Mouse (Mus musculus) heart, embryonic 12.5 days (tissue): ENCODE data around the gene Kdf1. TPM values are rescaled to one million over a fixed set of nuclear protein-coding genes. Genes with fewer than 3 reads are reported as not detected.

Experiments
- ATAC-seq: fragments of 200-750 bp; cut with Nextera tagmentation; 2 replicates; pipeline ENCODE4 v1.8.0; 2017; ENCODE audit warnings: moderate TSS enrichment, moderate library complexity; ENCODE audit not compliant: insufficient number of reproducible peaks, low FRiP score
- H3K27ac ChIP-seq: fragments of 300-500 bp; sonication (generic); 2 replicates; pipeline ENCODE4 v1.5.1; 2016; ENCODE audit warnings: mild to moderate bottlenecking, moderate library complexity; ENCODE audit not compliant: poor library complexity, severe bottlenecking
- H3K27me3 ChIP-seq: fragments of 300-500 bp; sonication (generic); replicated peaks from 2 replicates; pipeline ENCODE4 v1.6.1; 2016; ENCODE audit warnings: mild to moderate bottlenecking, moderate library complexity
- H3K36me3 ChIP-seq: fragments of 300-500 bp; sonication (generic); 2 replicates; pipeline ENCODE4 v1.6.1; 2016; ENCODE audit warnings: mild to moderate bottlenecking, moderate library complexity
- H3K4me1 ChIP-seq: fragments of 300-500 bp; sonication (generic); replicated peaks from 2 replicates; pipeline ENCODE4 v1.6.1; 2016; ENCODE audit warnings: mild to moderate bottlenecking
- H3K4me2 ChIP-seq: fragments of 300-500 bp; sonication (generic); 2 replicates; pipeline ENCODE4 v1.6.1; 2016; ENCODE audit warnings: mild to moderate bottlenecking, moderate library complexity
- H3K4me3 ChIP-seq: fragments of 300-500 bp; sonication (generic); 2 replicates; pipeline ENCODE4 v1.5.1; 2016; ENCODE audit warnings: mild to moderate bottlenecking
- H3K9ac ChIP-seq: fragments of 300-500 bp; sonication (generic); 2 replicates; pipeline ENCODE4 v1.6.1; 2016; ENCODE audit warnings: mild to moderate bottlenecking, moderate library complexity
- H3K9me3 ChIP-seq: fragments of 300-500 bp; sonication (generic); replicated peaks from 2 replicates; pipeline ENCODE4 v1.6.1; 2016; ENCODE audit warnings: mild to moderate bottlenecking, moderate library complexity
- WGBS: fragments of 180-500 bp; shearing (Covaris S2); methylation state at CpG from one replicate; pipeline ENCODE4 v1.1.7; 2016; 5-methylcytosine and 5-hydroxymethylcytosine counted together
- polyA plus RNA-seq: library from polyadenylated mRNA; unstranded; fragments of >200 nt; fragmentation: Nextera tagmentation; extraction: Ambion mirVana; gene quantifications from 2 replicates; pipeline ENCODE4 v1.2.1, GENCODE M21; 2016

Gene Kdf1
- polyA plus RNA-seq, 1 experiment from 2014 or later: 0.42 TPM

DNA sequence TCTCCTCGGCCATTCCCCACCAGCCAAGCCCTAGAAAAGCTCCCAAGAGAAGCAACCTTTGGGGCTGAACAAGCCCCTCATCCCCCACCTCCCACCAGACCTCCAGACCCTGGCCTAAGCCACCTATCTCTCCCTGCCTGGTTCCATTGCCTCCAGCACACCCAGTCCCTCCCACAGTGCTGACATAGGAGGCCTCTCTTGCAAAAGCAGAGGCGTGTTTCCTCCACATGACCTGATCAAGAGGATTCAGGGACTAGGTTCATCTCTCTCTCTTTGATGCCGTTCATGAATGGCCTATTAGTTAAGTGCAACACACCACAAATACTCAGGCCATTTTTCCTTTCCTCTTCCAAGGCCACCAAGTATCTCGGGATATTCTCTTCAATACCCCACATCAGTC lies 41.1 kb downstream of the Kdf1 start:
- no peak for ATAC-seq

DNA sequence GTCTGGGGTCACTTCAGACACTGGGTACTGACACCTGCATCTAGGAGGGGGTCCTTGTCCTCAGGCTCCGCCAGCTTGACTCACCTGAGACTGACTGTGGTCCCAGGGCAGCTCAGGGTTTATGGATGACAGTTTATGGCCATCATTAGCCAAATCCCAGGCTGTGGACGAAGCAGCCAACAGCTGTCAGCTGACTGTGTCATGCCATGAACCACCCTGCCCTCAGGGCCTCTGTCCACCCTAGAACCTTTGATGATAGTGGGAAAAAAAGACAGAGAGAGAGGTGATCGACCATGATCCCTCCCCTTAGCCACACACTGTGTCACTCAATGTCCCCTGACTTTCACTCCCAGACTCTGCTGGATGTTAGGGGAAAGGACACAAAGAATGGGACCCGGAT lies 42.9 kb downstream of the Kdf1 start:
- Histone ChIP-seq H3K27me3 (no peaks in the 10 kb centered on the region), H3K4me3 (no peak overlapping the region), H3K4me2 (no peak overlapping the region), H3K9me3 (peaks cover 5% of the 10 kb centered on the region; the same call in 1 of the 2 replicates), H3K4me1 (no peaks in the 10 kb centered on the region), H3K36me3 (0 out of 2 replicates have a peak, but pooled peaks cover under 1% of the 10 kb centered on the region), H3K27ac (no peak overlapping the region), H3K9ac (no peak overlapping the region)
- 70% methylated on average over 4 of the region's 4 CpGs for WGBS
- ATAC-seq: no peak

More for the DNA sequence above, 41.1 kb downstream of the Kdf1 start:
- H3K9ac ChIP-seq: no peak overlapping the region
- no peak overlapping the region for H3K4me3 ChIP-seq
- H3K4me2 ChIP-seq: no peak overlapping the region
- H3K27me3 ChIP-seq: peaks cover 6% of the 10 kb centered on the region; the same call in 1 of the 2 replicates
- WGBS: 72% methylated on average over 4 of the region's 4 CpGs
- H3K27ac ChIP-seq: no peak overlapping the region
- H3K36me3 ChIP-seq: peaks cover 9% of the 10 kb centered on the region
- H3K9me3 ChIP-seq: peaks cover 5% of the 10 kb centered on the region; the same call in 1 of the 2 replicates
- no peaks in the 10 kb centered on the region for H3K4me1 ChIP-seq

DNA sequence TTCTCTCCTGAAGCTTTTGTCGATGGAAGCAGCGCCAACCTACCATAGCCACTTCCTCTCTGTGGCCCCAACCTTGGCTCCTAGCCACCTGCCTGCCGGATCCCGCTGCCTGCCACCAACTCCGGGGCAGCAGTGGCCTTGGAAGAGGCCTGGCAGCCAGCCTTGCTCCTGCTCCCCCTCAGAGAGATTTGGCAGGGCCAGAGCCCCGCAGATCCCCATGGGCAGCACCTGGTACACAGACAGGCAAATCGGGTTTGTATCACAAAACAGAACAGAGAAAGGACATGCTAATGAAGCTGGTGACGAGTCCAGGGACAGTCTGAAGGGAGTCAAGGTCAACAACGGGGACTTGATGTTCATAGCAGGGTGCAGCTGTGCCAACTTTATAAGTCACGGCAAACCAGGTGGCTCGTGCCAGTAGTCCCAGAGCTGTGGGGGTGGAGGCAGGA lies 44.4 kb downstream of the Kdf1 start:
- no peak overlapping the region for H3K4me2 ChIP-seq
- ATAC-seq: no peak
- no peak overlapping the region for H3K27ac ChIP-seq
- no peaks in the 10 kb centered on the region for H3K27me3 ChIP-seq
- peaks cover 5% of the 10 kb centered on the region; the same call in 1 of the 2 replicates for H3K9me3 ChIP-seq
- H3K4me3 ChIP-seq: no peak overlapping the region
- no peaks in the 10 kb centered on the region for H3K4me1 ChIP-seq
- WGBS: 75% methylated on average over 11 of the region's 11 CpGs
- no peak overlapping the region for H3K9ac ChIP-seq
- no peaks in the 10 kb centered on the region for H3K36me3 ChIP-seq

DNA sequence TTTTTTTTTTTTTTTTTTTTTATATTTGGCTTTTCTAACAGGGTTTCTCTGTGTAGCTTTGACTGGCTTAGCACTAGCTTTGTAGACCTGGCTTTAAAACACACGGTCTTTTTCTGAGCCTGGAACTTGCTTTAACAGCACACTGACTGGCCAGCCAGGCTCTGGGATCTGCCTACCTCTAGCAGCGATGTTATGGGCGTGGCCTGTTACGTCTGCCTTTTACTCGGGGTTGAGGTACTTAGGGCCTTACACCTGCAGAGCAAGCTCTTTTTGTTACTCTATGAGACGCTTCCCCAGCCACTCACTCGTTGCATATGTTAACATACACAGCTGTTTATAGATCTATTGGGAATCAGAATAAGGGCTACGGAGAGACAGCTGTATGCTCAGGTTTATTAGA lies 48.5 kb downstream of the Kdf1 start:
- H3K9me3 ChIP-seq: peaks cover 5% of the 10 kb centered on the region; the same call in 1 of the 2 replicates
- H3K27me3 ChIP-seq: no peaks in the 10 kb centered on the region
- ATAC-seq: no peak
- no peaks in the 10 kb centered on the region for H3K4me1 ChIP-seq
- H3K4me2 ChIP-seq: peak overlapping the region; percentile 10; the same call in 1 of the 2 replicates
- H3K9ac ChIP-seq: no peak overlapping the region
- 23% methylated on average over 8 of the region's 8 CpGs for WGBS
- no peak overlapping the region for H3K27ac ChIP-seq
- H3K4me3 ChIP-seq: no peak overlapping the region
- H3K36me3 ChIP-seq: no peaks in the 10 kb centered on the region

DNA sequence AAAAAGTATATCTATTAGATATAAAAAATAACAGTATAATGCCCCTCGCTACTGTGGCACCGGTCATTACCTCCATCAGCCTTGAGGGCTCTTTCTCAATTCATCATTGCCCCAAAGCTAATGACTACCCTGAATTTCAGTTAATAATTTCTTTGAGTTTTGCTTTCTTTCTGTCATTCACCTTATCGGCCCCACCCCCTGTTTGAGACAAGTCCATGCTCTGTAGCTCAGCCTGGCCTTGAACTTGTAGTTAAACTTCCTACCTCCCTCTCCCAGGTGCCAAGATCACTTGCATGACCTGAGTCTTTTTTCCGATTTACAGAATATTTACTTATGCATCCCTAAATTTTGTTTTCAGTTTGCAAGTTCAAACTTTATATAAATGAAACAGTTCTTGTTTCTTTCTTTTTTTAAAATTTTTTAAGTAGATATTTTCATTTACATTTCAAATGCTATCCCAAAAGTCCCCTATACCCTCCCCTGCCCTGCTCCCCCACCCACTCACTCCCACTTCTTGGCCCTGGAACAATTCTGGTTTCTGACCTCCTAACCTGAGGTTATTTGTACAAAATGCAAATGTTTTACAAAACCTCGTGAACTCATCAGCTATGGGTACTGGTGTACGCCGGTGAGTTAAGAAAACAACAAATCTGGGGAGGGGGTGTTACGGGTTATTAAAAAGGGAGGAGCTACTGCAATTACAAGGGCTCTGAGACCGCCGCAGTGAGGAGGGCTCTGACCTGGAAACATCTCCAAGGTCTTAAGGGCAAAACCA lies 50.7 kb downstream of the Kdf1 start:
- H3K27ac ChIP-seq: no peak overlapping the region
- no peak overlapping the region for H3K9ac ChIP-seq
- peaks cover 3% of the 10 kb centered on the region; the same call in 1 of the 2 replicates for H3K9me3 ChIP-seq
- WGBS: 80% methylated on average over 10 of the region's 10 CpGs
- H3K36me3 ChIP-seq: no peaks in the 10 kb centered on the region
- H3K4me1 ChIP-seq: no peaks in the 10 kb centered on the region
- no peaks in the 10 kb centered on the region for H3K27me3 ChIP-seq
- ATAC-seq: no peak
- no peak overlapping the region for H3K4me2 ChIP-seq
- H3K4me3 ChIP-seq: no peak overlapping the region

DNA sequence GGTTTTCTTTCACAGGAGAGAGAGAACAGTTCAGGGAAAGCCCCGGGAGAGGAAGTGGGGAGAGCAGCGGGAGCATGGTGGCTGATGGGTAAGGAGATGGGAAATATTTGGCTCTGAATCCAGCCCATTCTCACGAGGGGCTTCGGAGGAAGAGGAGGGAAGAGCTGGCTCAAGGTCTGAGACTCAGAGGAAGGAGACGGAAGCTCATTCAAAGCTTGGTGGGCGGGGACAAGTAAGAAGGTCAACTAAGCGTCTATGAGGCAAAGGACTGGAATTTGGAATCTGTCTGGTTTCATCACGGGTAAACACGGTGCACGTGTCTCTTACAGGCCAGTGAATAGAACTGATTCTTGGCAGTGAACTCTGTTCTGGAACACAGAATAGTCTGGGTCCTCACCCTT lies 51.3 kb downstream of the Kdf1 start:
- Histone ChIP-seq H3K27me3 (no peaks in the 10 kb centered on the region), H3K9ac (no peak overlapping the region; the same call in 1 of the 2 replicates), H3K4me3 (no peak overlapping the region), H3K4me1 (peaks cover 1% of the 10 kb centered on the region; the same call in 1 of the 2 replicates), H3K36me3 (no peaks in the 10 kb centered on the region), H3K9me3 (no peaks in the 10 kb centered on the region), H3K4me2 (no peak overlapping the region), H3K27ac (no peak overlapping the region)
- ATAC-seq: no peak
- 54% methylated on average over 10 of the region's 10 CpGs for WGBS

DNA sequence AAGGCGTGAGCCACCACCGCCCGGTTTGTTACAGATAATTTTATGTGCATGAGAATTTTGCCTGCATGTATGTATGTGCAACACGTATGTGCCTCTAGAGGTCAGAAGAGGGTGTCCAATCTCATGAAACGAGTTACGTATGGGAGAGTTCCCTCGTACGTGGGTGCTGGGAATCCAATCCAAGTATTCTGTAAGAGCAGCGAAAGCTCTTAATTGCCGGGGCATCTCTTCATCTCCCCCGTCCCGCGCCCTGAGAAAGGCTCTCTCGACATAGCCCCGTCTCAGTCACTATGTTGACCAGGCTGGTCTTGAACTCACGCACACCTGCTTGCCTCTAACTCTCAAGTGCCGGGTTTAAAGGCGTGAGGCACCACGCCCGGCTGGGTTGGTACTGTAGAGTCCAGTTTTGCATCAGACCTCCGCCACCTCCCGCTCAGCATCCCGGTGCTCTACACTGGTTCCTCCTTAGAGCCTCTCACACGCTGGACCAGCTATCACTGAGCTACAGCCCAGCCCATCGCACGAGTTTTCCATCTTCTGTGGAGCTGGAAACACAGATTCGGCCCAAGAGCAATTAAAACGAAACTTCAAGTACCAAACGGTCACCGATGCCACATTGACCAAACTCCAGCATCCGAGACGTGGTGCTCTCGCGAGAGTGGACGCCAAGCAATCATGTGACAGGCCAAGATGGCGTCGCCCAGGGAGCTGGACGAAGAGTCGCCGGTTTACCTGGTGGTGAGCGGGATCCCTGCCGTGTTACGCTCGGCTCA lies 55.5 kb downstream of the Kdf1 start, which contains the start of gene Gpatch3:
Gene Gpatch3 (plus strand): TSS at position 676 of the 773 bp plus-strand sequence.
- Histone ChIP-seq H3K9me3 (no peaks in the 10 kb centered on the region), H3K4me2 (peak within 1 kb of the TSS; percentile 92), H3K36me3 (peaks cover 16% of the 10 kb centered on the region), H3K27ac (peak within 1 kb of the TSS; percentile 49), H3K9ac (peak within 1 kb of the TSS; percentile 81), H3K27me3 (no peaks in the 10 kb centered on the region), H3K4me3 (peak within 1 kb of the TSS; percentile 69), H3K4me1 (peaks cover 9% of the 10 kb centered on the region; the same call in 1 of the 2 replicates)
- peak; percentile 91 for ATAC-seq
- WGBS: 6% methylated on average over 44 of the region's 44 CpGs

DNA sequence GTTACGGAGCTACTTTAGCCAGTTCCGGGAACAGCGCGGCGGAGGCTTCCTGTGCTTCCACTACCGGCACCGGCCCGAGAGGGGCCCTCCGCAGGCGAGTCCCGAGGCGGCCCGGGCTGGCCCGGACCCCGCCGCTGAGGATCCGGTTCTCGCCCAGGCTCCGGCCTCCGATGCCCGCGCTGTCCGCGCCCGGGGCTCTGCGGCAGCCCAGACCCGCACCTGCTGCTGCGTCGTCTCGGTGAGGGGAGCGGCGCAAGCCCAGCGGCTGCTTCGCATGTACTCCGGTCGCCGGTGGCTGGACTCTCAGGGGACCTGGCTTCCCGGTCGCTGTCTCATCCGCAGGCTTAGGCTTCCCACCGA lies 56.1 kb downstream of the Kdf1 start:
- Histone ChIP-seq H3K27ac (no peak overlapping the region), H3K4me1 (peaks cover 9% of the 10 kb centered on the region; the same call in 1 of the 2 replicates), H3K4me3 (peak overlapping the region; percentile 69), H3K27me3 (no peaks in the 10 kb centered on the region), H3K9ac (peak overlapping the region; percentile 81), H3K4me2 (peak overlapping the region; percentile 92), H3K36me3 (peaks cover 22% of the 10 kb centered on the region), H3K9me3 (no peaks in the 10 kb centered on the region)
- peak; percentile 56 for ATAC-seq
- WGBS: under 1% methylated on average over 41 of the region's 41 CpGs

DNA sequence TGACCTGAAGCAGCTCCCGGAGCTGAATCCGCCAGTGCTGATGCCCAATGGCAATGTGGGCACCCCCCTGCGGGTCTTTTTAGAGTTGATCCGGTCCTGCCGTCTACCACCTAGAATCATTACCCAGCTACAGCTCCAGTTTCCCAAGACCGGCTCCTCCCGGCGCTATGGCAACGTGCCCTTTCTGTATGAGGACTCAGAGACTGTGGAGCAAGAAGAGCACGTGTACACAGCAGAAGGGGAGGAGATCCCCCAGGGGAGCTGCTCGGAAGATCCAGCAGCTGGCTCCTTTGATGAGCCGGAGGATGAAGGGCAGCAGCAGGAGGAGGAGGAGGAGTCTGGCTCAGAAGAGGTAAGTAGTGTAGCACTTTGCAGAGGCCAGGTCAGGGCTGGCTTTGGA lies 59.2 kb downstream of the Kdf1 start:
- WGBS: 74% methylated on average over 12 of the region's 12 CpGs
- no peak for ATAC-seq
- Histone ChIP-seq H3K27me3 (no peaks in the 10 kb centered on the region), H3K36me3 (peaks cover 51% of the 10 kb centered on the region), H3K4me2 (no peak overlapping the region), H3K4me3 (no peak overlapping the region), H3K27ac (no peak overlapping the region), H3K4me1 (peaks cover 9% of the 10 kb centered on the region; the same call in 1 of the 2 replicates), H3K9me3 (no peaks in the 10 kb centered on the region), H3K9ac (no peak overlapping the region)
